ENCODE assay signal across 12 mouse cellular contexts in the genomic region with DNA sequence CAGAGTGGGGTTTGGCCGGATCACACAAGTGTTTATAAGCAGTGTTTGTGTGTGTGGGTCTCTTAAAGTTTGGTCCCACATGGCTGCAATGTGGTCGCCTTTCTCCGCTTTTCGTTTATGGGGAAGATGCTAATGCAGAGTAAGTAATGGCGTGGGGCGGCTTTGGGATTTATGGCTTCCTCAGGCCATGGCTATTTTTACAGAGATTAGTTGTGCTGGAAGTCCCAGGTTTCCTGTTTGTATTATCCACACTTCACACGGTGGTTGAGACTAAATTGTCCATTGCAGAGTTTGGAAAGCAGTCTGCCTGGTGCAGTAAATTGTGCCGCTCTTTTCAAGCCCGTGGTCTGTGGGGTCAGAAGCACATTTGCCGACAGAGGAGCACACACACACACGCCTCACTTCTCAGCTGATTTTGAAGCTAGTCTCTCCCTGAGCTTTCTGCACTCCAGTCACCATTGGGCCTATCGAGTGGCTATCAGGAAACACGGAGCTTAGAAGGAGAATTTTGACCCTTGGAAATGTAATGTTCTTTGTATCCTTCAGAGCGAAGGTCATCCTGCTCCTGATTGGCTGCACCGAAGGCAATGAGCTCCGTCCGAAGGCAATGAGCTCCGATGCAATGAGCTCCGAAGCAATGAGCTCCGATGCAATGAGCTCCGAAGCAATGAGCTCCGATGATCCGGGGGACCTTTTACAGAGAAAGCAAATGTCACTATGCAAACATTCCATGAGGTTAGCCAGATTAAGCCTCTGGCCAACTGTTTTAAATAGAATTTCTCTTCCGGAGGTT.
DNase-seq lines count a peak whose midpoint lies in the region; ATAC-seq and TF ChIP-seq lines count a peak whose summit lies in the region.
"Had no signal": no experiment of that assay in that cellular context is flagged by ENCODE, and none has a peak within 500 bp of the region (broad histone marks: within the 10 kb centered on the region; RNA-seq: fewer than 3 reads in every experiment).

No protein-coding gene starts in this region.

- WGBS in midbrain, embryonic 11.5 days, result 80% methylated on average over 24 of the region's 24 CpGs
- WGBS in midbrain, postnatal 0 days, result 83% methylated on average over 24 of the region's 24 CpGs
- WGBS in stomach, embryonic 15.5 days, result 47% methylated on average over 24 of the region's 24 CpGs

- peak; percentile 46; the same call in 1 of the 2 replicates for ATAC-seq in midbrain, embryonic 11.5 days (ENCODE audit: low FRiP score)
- no peak for ATAC-seq in midbrain, postnatal 0 days (ENCODE audit: low FRiP score)
- no peak for ATAC-seq in stomach, embryonic 15.5 days (ENCODE audit: insufficient read depth, low FRiP score, low read depth)

- H3K4me3 ChIP-seq in midbrain, embryonic 11.5 days (ENCODE audit: low read depth, low read length), result no peak overlapping the region
- no peak overlapping the region for H3K4me3 ChIP-seq in midbrain, postnatal 0 days (ENCODE audit: low read depth, low read length)
- no peak overlapping the region for H3K4me3 ChIP-seq in stomach, embryonic 15.5 days (replicated peaks)
- H3K4me3 ChIP-seq: forebrain, embryonic 10.5 days; heart, embryonic 13.5 days had no signal

- no peak overlapping the region for H3K4me2 ChIP-seq in midbrain, embryonic 11.5 days
- H3K4me2 ChIP-seq in midbrain, postnatal 0 days (ENCODE audit: low read depth, low read length, poor library complexity, severe bottlenecking), result no peak overlapping the region
- peak overlapping the region; percentile 16; the same call in 1 of the 2 replicates for H3K4me2 ChIP-seq in stomach, embryonic 15.5 days
- H3K4me2 ChIP-seq: heart, embryonic 13.5 days had no signal

- DNase-seq in midbrain, embryonic 11.5 days (ENCODE audit: low spot score, missing footprints), result no peak
- DNase-seq in midbrain, postnatal 0 days (ENCODE audit: low spot score), result no peak
- DNase-seq in kidney, adult 11 months, result peak; percentile 29
- peak; percentile 44 to 49 for DNase-seq in kidney, postnatal 36 days
- DNase-seq in cerebellum, postnatal 14 days, result no peak
- DNase-seq in thymus, postnatal 36 days, result no peak
- DNase-seq in urinary bladder, adult 18-20 months (ENCODE audit: low spot score in 2 of 2), result no peak
- DNase-seq: cerebellum, adult 9-11 months; lung, adult 2 months had no signal

- no peak for TF ChIP-seq CTCF in midbrain, postnatal 0 days (IDR thresholded peaks at IDR 0.05)

- no peaks in the 10 kb centered on the region for H3K4me1 ChIP-seq in midbrain, embryonic 11.5 days (ENCODE audit: control insufficient read depth, insufficient read depth, low read length)
- no peaks in the 10 kb centered on the region for H3K4me1 ChIP-seq in midbrain, postnatal 0 days (ENCODE audit: insufficient read depth, low read length)
- H3K4me1 ChIP-seq in stomach, embryonic 15.5 days, result no peaks in the 10 kb centered on the region
- H3K4me1 ChIP-seq: heart, embryonic 13.5 days had no signal

- no peaks in the 10 kb centered on the region for H3K27me3 ChIP-seq in midbrain, embryonic 11.5 days (ENCODE audit: control insufficient read depth, insufficient read depth, low read length)
- no peaks in the 10 kb centered on the region for H3K27me3 ChIP-seq in midbrain, postnatal 0 days (ENCODE audit: insufficient read depth, low read length)
- H3K27me3 ChIP-seq in stomach, embryonic 15.5 days (replicated peaks), result no peaks in the 10 kb centered on the region
- H3K27me3 ChIP-seq: heart, embryonic 13.5 days had no signal

- H3K27ac ChIP-seq in midbrain, embryonic 11.5 days (ENCODE audit: low read depth, low read length), result no peak overlapping the region
- no peak overlapping the region for H3K27ac ChIP-seq in midbrain, postnatal 0 days (ENCODE audit: low read depth, low read length)
- no peak overlapping the region for H3K27ac ChIP-seq in stomach, embryonic 15.5 days
- H3K27ac ChIP-seq: forebrain, embryonic 10.5 days; heart, embryonic 13.5 days had no signal

- H3K36me3 ChIP-seq in midbrain, embryonic 11.5 days (ENCODE audit: control insufficient read depth, insufficient read depth, low read length), result no peaks in the 10 kb centered on the region
- no peaks in the 10 kb centered on the region for H3K36me3 ChIP-seq in midbrain, postnatal 0 days (ENCODE audit: insufficient read depth, low read length)
- H3K36me3 ChIP-seq in stomach, embryonic 15.5 days, result no peaks in the 10 kb centered on the region
- H3K36me3 ChIP-seq: forebrain, embryonic 10.5 days; heart, embryonic 13.5 days had no signal

- H3K9me3 ChIP-seq in midbrain, embryonic 11.5 days (ENCODE audit: control insufficient read depth, low read length), result no peaks in the 10 kb centered on the region
- H3K9me3 ChIP-seq in midbrain, postnatal 0 days (ENCODE audit: low read length), result no peaks in the 10 kb centered on the region
- no peaks in the 10 kb centered on the region for H3K9me3 ChIP-seq in stomach, embryonic 15.5 days
- H3K9me3 ChIP-seq: forebrain, embryonic 10.5 days; heart, embryonic 13.5 days had no signal

- no peak overlapping the region for H3K9ac ChIP-seq in midbrain, embryonic 11.5 days (ENCODE audit: low read length)
- H3K9ac ChIP-seq in midbrain, postnatal 0 days (replicated peaks; ENCODE audit: low read length, poor library complexity, severe bottlenecking), result no peak overlapping the region
- no peak overlapping the region for H3K9ac ChIP-seq in stomach, embryonic 15.5 days
- H3K9ac ChIP-seq: heart, embryonic 13.5 days had no signal

Comparison
In these comparisons a context has a peak if more than half of its experiments do, and no peak if none do; other contexts are left out.
1. DNase-seq: peak in kidney, adult 11 months (single experiment) and kidney, postnatal 36 days (2 of 2); none in midbrain, embryonic 11.5 days (single experiment), midbrain, postnatal 0 days (single experiment), cerebellum, postnatal 14 days (0 of 2), thymus, postnatal 36 days (0 of 2) and urinary bladder, adult 18-20 months (0 of 2).